Mouse (Mus musculus): ENCODE measurements around the gene Klhdc1. TPM values are rescaled to one million over a fixed set of nuclear protein-coding genes. Genes with fewer than 3 reads are reported as not detected.

The Klhdc1 gene
- polyA plus RNA-seq, 1 experiment from 2014 or later: 4.7 TPM

GRCm38 (mm10) chr12:69268956-69269355, 28.0 kb downstream of the Klhdc1 start:
- no peaks in the 10 kb centered on the region for H3K36me3 ChIP-seq (ENCODE audit: control insufficient read depth, insufficient read depth, low read length)
- DNase-seq (ENCODE audit: low spot score) (no peak), ATAC-seq (ENCODE audit: insufficient number of reproducible peaks, low FRiP score, low TSS enrichment, low read depth) (no peak)
- H3K4me2 ChIP-seq (ENCODE audit: low read depth, severe bottlenecking): no peak overlapping the region
- H3K27ac ChIP-seq (replicated peaks; ENCODE audit: low read depth, low read length): no peak overlapping the region
- no peaks in the 10 kb centered on the region for H3K9me3 ChIP-seq (ENCODE audit: control insufficient read depth, low read length)
- no peaks in the 10 kb centered on the region for H3K27me3 ChIP-seq (ENCODE audit: control insufficient read depth, insufficient read depth, low read length)
- no peak overlapping the region for H3K9ac ChIP-seq (ENCODE audit: low read length)
- H3K4me3 ChIP-seq (ENCODE audit: low read depth, low read length): no peak overlapping the region
- WGBS: 65% methylated on average over 2 of the region's 2 CpGs
- H3K4me1 ChIP-seq (ENCODE audit: control insufficient read depth, insufficient read depth, low read length): no peaks in the 10 kb centered on the region

GRCm38 (mm10) chr12:69279931-69280469, 39.0 kb downstream of the Klhdc1 start:
- H3K4me1 ChIP-seq (ENCODE audit: control insufficient read depth, insufficient read depth, low read length): no peaks in the 10 kb centered on the region

GRCm38 (mm10) chr12:69280915-69281314, 39.9 kb downstream of the Klhdc1 start:
- Histone ChIP-seq H3K36me3 (ENCODE audit: control insufficient read depth, insufficient read depth, low read length) (no peaks in the 10 kb centered on the region), H3K4me2 (ENCODE audit: low read depth, severe bottlenecking) (no peak overlapping the region), H3K27ac (replicated peaks; ENCODE audit: low read depth, low read length) (no peak overlapping the region), H3K9me3 (ENCODE audit: control insufficient read depth, low read length) (no peaks in the 10 kb centered on the region), H3K4me3 (ENCODE audit: low read depth, low read length) (no peak overlapping the region), H3K27me3 (ENCODE audit: control insufficient read depth, insufficient read depth, low read length) (no peaks in the 10 kb centered on the region), H3K4me1 (ENCODE audit: control insufficient read depth, insufficient read depth, low read length) (no peaks in the 10 kb centered on the region), H3K9ac (ENCODE audit: low read length) (no peak overlapping the region)
- ATAC-seq (ENCODE audit: insufficient number of reproducible peaks, low FRiP score, low TSS enrichment, low read depth) (no peak), DNase-seq (ENCODE audit: low spot score) (no peak)
- 90% methylated on average over 3 of the region's 3 CpGs for WGBS

More at GRCm38 (mm10) chr12:69279931-69280469, 39.0 kb downstream of the Klhdc1 start:
- H3K27ac ChIP-seq (replicated peaks; ENCODE audit: low read depth, low read length): no peak overlapping the region
- no peaks in the 10 kb centered on the region for H3K36me3 ChIP-seq (ENCODE audit: control insufficient read depth, insufficient read depth, low read length)
- 57% methylated on average over 1 of the region's 1 CpGs for WGBS
- H3K27me3 ChIP-seq (ENCODE audit: control insufficient read depth, insufficient read depth, low read length): no peaks in the 10 kb centered on the region
- no peak overlapping the region for H3K4me3 ChIP-seq (ENCODE audit: low read depth, low read length)
- DNase-seq (ENCODE audit: low spot score) (no peak), ATAC-seq (ENCODE audit: insufficient number of reproducible peaks, low FRiP score, low TSS enrichment, low read depth) (no peak)
- no peak overlapping the region for H3K4me2 ChIP-seq (ENCODE audit: low read depth, severe bottlenecking)
- H3K9ac ChIP-seq (ENCODE audit: low read length): no peak overlapping the region
- H3K9me3 ChIP-seq (ENCODE audit: control insufficient read depth, low read length): no peaks in the 10 kb centered on the region

- 87% methylated on average over 7 of the region's 7 CpGs for WGBS
- Histone ChIP-seq H3K27me3 (ENCODE audit: control insufficient read depth, insufficient read depth, low read length) (no peaks in the 10 kb centered on the region), H3K9ac (ENCODE audit: low read length) (no peak overlapping the region), H3K4me1 (ENCODE audit: control insufficient read depth, insufficient read depth, low read length) (no peaks in the 10 kb centered on the region), H3K4me3 (ENCODE audit: low read depth, low read length) (no peak overlapping the region), H3K4me2 (ENCODE audit: low read depth, severe bottlenecking) (no peak overlapping the region), H3K9me3 (ENCODE audit: control insufficient read depth, low read length) (no peaks in the 10 kb centered on the region), H3K27ac (replicated peaks; ENCODE audit: low read depth, low read length) (no peak overlapping the region), H3K36me3 (ENCODE audit: control insufficient read depth, insufficient read depth, low read length) (no peaks in the 10 kb centered on the region)
- no peak for DNase-seq (ENCODE audit: low spot score)
- no peak for ATAC-seq (ENCODE audit: insufficient number of reproducible peaks, low FRiP score, low TSS enrichment, low read depth)
These were observed 42.2 kb downstream of the Klhdc1 start for GRCm38 (mm10) chr12:69283146-69283545.

- WGBS: 81% methylated on average over 8 of the region's 8 CpGs
- DNase-seq (ENCODE audit: low spot score): no peak
These were observed 46.6 kb downstream of the Klhdc1 start for GRCm38 (mm10) chr12:69287535-69287934.

GRCm38 (mm10) chr12:69288699-69289098, 47.7 kb downstream of the Klhdc1 start:
- Histone ChIP-seq H3K27ac (replicated peaks; ENCODE audit: low read depth, low read length) (no peak overlapping the region), H3K27me3 (ENCODE audit: control insufficient read depth, insufficient read depth, low read length) (no peaks in the 10 kb centered on the region), H3K9ac (ENCODE audit: low read length) (no peak overlapping the region), H3K4me3 (ENCODE audit: low read depth, low read length) (no peak overlapping the region), H3K4me1 (ENCODE audit: control insufficient read depth, insufficient read depth, low read length) (no peaks in the 10 kb centered on the region), H3K4me2 (ENCODE audit: low read depth, severe bottlenecking) (no peak overlapping the region), H3K36me3 (ENCODE audit: control insufficient read depth, insufficient read depth, low read length) (no peaks in the 10 kb centered on the region), H3K9me3 (ENCODE audit: control insufficient read depth, low read length) (no peaks in the 10 kb centered on the region)
- 85% methylated on average over 9 of the region's 9 CpGs for WGBS
- DNase-seq (ENCODE audit: low spot score) (no peak), ATAC-seq (ENCODE audit: insufficient number of reproducible peaks, low FRiP score, low TSS enrichment, low read depth) (no peak)

More at GRCm38 (mm10) chr12:69287535-69287934, 46.6 kb downstream of the Klhdc1 start:
- Histone ChIP-seq H3K27ac (replicated peaks; ENCODE audit: low read depth, low read length) (no peak overlapping the region), H3K27me3 (ENCODE audit: control insufficient read depth, insufficient read depth, low read length) (no peaks in the 10 kb centered on the region), H3K4me2 (ENCODE audit: low read depth, severe bottlenecking) (no peak overlapping the region), H3K36me3 (ENCODE audit: control insufficient read depth, insufficient read depth, low read length) (no peaks in the 10 kb centered on the region), H3K4me1 (ENCODE audit: control insufficient read depth, insufficient read depth, low read length) (no peaks in the 10 kb centered on the region), H3K9me3 (ENCODE audit: control insufficient read depth, low read length) (no peaks in the 10 kb centered on the region), H3K4me3 (ENCODE audit: low read depth, low read length) (no peak overlapping the region), H3K9ac (ENCODE audit: low read length) (no peak overlapping the region)
- ATAC-seq (ENCODE audit: insufficient number of reproducible peaks, low FRiP score, low TSS enrichment, low read depth): no peak

- no peaks in the 10 kb centered on the region for H3K27me3 ChIP-seq (ENCODE audit: control insufficient read depth, insufficient read depth, low read length)
- ATAC-seq (ENCODE audit: insufficient number of reproducible peaks, low FRiP score, low TSS enrichment, low read depth) (no peak), DNase-seq (ENCODE audit: low spot score) (no peak)
- H3K27ac ChIP-seq (replicated peaks; ENCODE audit: low read depth, low read length): no peak overlapping the region
- H3K4me2 ChIP-seq (ENCODE audit: low read depth, severe bottlenecking): no peak overlapping the region
- H3K4me3 ChIP-seq (ENCODE audit: low read depth, low read length): no peak overlapping the region
- H3K9ac ChIP-seq (ENCODE audit: low read length): no peak overlapping the region
- H3K9me3 ChIP-seq (ENCODE audit: control insufficient read depth, low read length): no peaks in the 10 kb centered on the region
- H3K36me3 ChIP-seq (ENCODE audit: control insufficient read depth, insufficient read depth, low read length): no peaks in the 10 kb centered on the region; the same call in 1 of the 2 replicates
- H3K4me1 ChIP-seq (ENCODE audit: control insufficient read depth, insufficient read depth, low read length): no peaks in the 10 kb centered on the region; the same call in 1 of the 2 replicates
- 94% methylated on average over 6 of the region's 6 CpGs for WGBS
These were observed 51.4 kb downstream of the Klhdc1 start for GRCm38 (mm10) chr12:69292401-69292800.

GRCm38 (mm10) chr12:69293815-69294214, 52.8 kb downstream of the Klhdc1 start:
- H3K4me3 ChIP-seq (ENCODE audit: low read depth, low read length): no peak overlapping the region
- DNase-seq (ENCODE audit: low spot score) (no peak), ATAC-seq (ENCODE audit: insufficient number of reproducible peaks, low FRiP score, low TSS enrichment, low read depth) (no peak)
- no peak overlapping the region for H3K4me2 ChIP-seq (ENCODE audit: low read depth, severe bottlenecking)
- H3K4me1 ChIP-seq (ENCODE audit: control insufficient read depth, insufficient read depth, low read length): no peaks in the 10 kb centered on the region; the same call in 1 of the 2 replicates
- no peak overlapping the region for H3K27ac ChIP-seq (replicated peaks; ENCODE audit: low read depth, low read length)
- WGBS: 57% methylated on average over 2 of the region's 2 CpGs
- H3K27me3 ChIP-seq (ENCODE audit: control insufficient read depth, insufficient read depth, low read length): no peaks in the 10 kb centered on the region
- H3K9ac ChIP-seq (ENCODE audit: low read length): no peak overlapping the region
- no peaks in the 10 kb centered on the region; the same call in 1 of the 2 replicates for H3K36me3 ChIP-seq (ENCODE audit: control insufficient read depth, insufficient read depth, low read length)
- no peaks in the 10 kb centered on the region for H3K9me3 ChIP-seq (ENCODE audit: control insufficient read depth, low read length)

- H3K9me3 ChIP-seq (ENCODE audit: control insufficient read depth, low read length): no peaks in the 10 kb centered on the region
- H3K27me3 ChIP-seq (ENCODE audit: control insufficient read depth, insufficient read depth, low read length): no peaks in the 10 kb centered on the region
- no peak overlapping the region for H3K9ac ChIP-seq (ENCODE audit: low read length)
- no peak overlapping the region for H3K4me2 ChIP-seq (ENCODE audit: low read depth, severe bottlenecking)
- H3K36me3 ChIP-seq (ENCODE audit: control insufficient read depth, insufficient read depth, low read length): no peaks in the 10 kb centered on the region; the same call in 1 of the 2 replicates
- no peak for ATAC-seq (ENCODE audit: insufficient number of reproducible peaks, low FRiP score, low TSS enrichment, low read depth)
- H3K27ac ChIP-seq (replicated peaks; ENCODE audit: low read depth, low read length): no peak overlapping the region
- 74% methylated on average over 2 of the region's 2 CpGs for WGBS
- peaks cover 6% of the 10 kb centered on the region for H3K4me1 ChIP-seq (ENCODE audit: control insufficient read depth, insufficient read depth, low read length)
- DNase-seq (ENCODE audit: low spot score): no peak
- H3K4me3 ChIP-seq (ENCODE audit: low read depth, low read length): no peak overlapping the region
These were observed 54.0 kb downstream of the Klhdc1 start for GRCm38 (mm10) chr12:69294936-69295335.
